Mouse (Mus musculus) CD4-positive, CD25-positive, alpha-beta regulatory T cell, adult 4 months (primary cell): ENCODE measurements around the gene Lhx2. TPM values are rescaled to one million over a fixed set of nuclear protein-coding genes. Genes with fewer than 3 reads are reported as not detected.

Experiments used
- ATAC-seq: one replicate; pipeline ENCODE4 v1.8.0; 2017
- polyA plus RNA-seq, 2 experiments: library from polyadenylated mRNA; unstranded; fragments of 100-300 nt; shearing (Covaris generic); gene quantifications; one replicate each; pipeline ENCODE4 v1.2.1; 2017

Lhx2 gene
- polyA plus RNA-seq, 2 experiments from 2014 or later, result not detected

DNA sequence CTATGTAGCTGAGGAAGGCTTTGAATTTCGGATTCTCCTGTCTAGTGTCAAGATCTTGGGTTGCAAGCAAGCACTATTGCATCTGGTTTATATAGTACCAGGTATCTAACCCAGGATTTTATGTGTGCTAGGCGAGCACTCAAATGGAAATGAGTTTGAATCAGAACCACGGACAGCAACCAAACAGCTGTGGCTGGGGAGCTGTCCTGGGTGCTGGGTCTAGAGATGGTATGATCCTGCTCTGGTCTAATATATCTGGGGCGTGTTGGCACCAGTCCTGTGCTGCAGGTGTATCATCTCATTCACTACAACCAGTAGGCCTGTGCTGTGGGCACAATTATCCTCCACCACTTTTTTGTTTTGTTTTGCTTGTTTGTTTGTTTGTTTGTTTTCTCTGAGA is 78.9 kb downstream of the Lhx2 start:
- no peak for ATAC-seq

Other genes with a start within 250 kb of the Lhx2 start
- gene Dennd1a, start 51.9 kb upstream of the Lhx2 start, polyA plus RNA-seq, result 10 to 100 TPM; 10.9 to 19.5 TPM
- 1 to 10 TPM; 2.9 to 3.1 TPM for gene Nek6, start 172.4 kb downstream of the Lhx2 start, polyA plus RNA-seq